7 mouse cellular contexts compared by ENCODE assay signal in genomic region chr14:103679395-103680217, GRCm38 (mm10). TPM values are rescaled to one million over a fixed set of nuclear protein-coding genes. Genes with fewer than 3 reads are reported as not detected.
A peak's percentile ranks its signal among the peaks of the same experiment; 100 is the strongest.
DNase-seq lines count a peak whose midpoint lies in the region; ATAC-seq lines count a peak whose summit lies in the region.

No protein-coding gene starts in this region.

- peak; percentile 69 for ATAC-seq in forebrain, embryonic 16.5 days
- ATAC-seq in neural tube, embryonic 12.5 days (ENCODE audit: low FRiP score, low read depth) = peak; percentile 62

- H3K4me1 ChIP-seq in embryonic facial prominence, embryonic 10.5 days = peaks cover 15% of the 10 kb centered on the region
- peaks cover 46% of the 10 kb centered on the region for H3K4me1 ChIP-seq in forebrain, embryonic 16.5 days (replicated peaks; ENCODE audit: control insufficient read depth, insufficient read depth, low read length)
- peaks cover 35% of the 10 kb centered on the region for H3K4me1 ChIP-seq in neural tube, embryonic 12.5 days

- no peaks in the 10 kb centered on the region for H3K9me3 ChIP-seq in embryonic facial prominence, embryonic 10.5 days
- no peaks in the 10 kb centered on the region for H3K9me3 ChIP-seq in forebrain, embryonic 16.5 days (ENCODE audit: control insufficient read depth, low read length)
- H3K9me3 ChIP-seq in neural tube, embryonic 12.5 days = no peaks in the 10 kb centered on the region

- 43% methylated on average over 18 of the region's 18 CpGs for WGBS in embryonic facial prominence, embryonic 10.5 days
- 21% methylated on average over 18 of the region's 18 CpGs for WGBS in forebrain, embryonic 16.5 days
- WGBS in neural tube, embryonic 12.5 days = 31% methylated on average over 18 of the region's 18 CpGs

- no peaks in the 10 kb centered on the region for H3K36me3 ChIP-seq in embryonic facial prominence, embryonic 10.5 days (replicated peaks)
- H3K36me3 ChIP-seq in forebrain, embryonic 16.5 days (ENCODE audit: control insufficient read depth, insufficient read depth) = peaks cover 2% of the 10 kb centered on the region; the same call in 1 of the 2 replicates
- no peaks in the 10 kb centered on the region for H3K36me3 ChIP-seq in neural tube, embryonic 12.5 days

- peak overlapping the region; percentile 30; the same call in 1 of the 2 replicates for H3K27ac ChIP-seq in embryonic facial prominence, embryonic 10.5 days (replicated peaks)
- peak overlapping the region; percentile 42 for H3K27ac ChIP-seq in forebrain, embryonic 16.5 days (ENCODE audit: low read length)
- H3K27ac ChIP-seq in neural tube, embryonic 12.5 days = peak overlapping the region; percentile 42; the same call in 1 of the 2 replicates

- no peak overlapping the region for H3K4me3 ChIP-seq in embryonic facial prominence, embryonic 10.5 days
- 0 out of 2 replicates have a peak overlapping the region, but pooled peaks have one; percentile 2 for H3K4me3 ChIP-seq in forebrain, embryonic 16.5 days (replicated peaks; ENCODE audit: low read length)
- H3K4me3 ChIP-seq in neural tube, embryonic 12.5 days = no peak overlapping the region

- H3K4me2 ChIP-seq in forebrain, embryonic 16.5 days (ENCODE audit: low read length) = peak overlapping the region; percentile 39
- H3K4me2 ChIP-seq in neural tube, embryonic 12.5 days (replicated peaks) = peak overlapping the region; percentile 36

- no peaks in the 10 kb centered on the region for H3K27me3 ChIP-seq in embryonic facial prominence, embryonic 10.5 days (replicated peaks; ENCODE audit: low read depth, poor library complexity, severe bottlenecking)
- H3K27me3 ChIP-seq in forebrain, embryonic 16.5 days (replicated peaks; ENCODE audit: control insufficient read depth, insufficient read depth, low read length) = no peaks in the 10 kb centered on the region
- H3K27me3 ChIP-seq in neural tube, embryonic 12.5 days (replicated peaks) = no peaks in the 10 kb centered on the region

- H3K9ac ChIP-seq in forebrain, embryonic 16.5 days (replicated peaks; ENCODE audit: low read depth, low read length) = peak overlapping the region; percentile 46
- 0 out of 2 replicates have a peak overlapping the region, but pooled peaks have one; percentile 17 for H3K9ac ChIP-seq in neural tube, embryonic 12.5 days

- DNase-seq in layer of hippocampus, adult 9-11 months = peak; percentile 47
- DNase-seq in layer of hippocampus, adult 11-12 months (ENCODE audit: low spot score) = no peak
- DNase-seq in embryonic facial prominence, embryonic 10.5 days (ENCODE audit: low spot score) = no peak
- no peak for DNase-seq in ovary, postnatal 36 days (ENCODE audit: low spot score)
- no peak for DNase-seq in kidney, adult 8-10 months

RNA-seq across cellular contexts. Expression of gene Slain1, which starts 29.6 kb away (rescaled TPM):
- 3.9 and 4.1 TPM in 2 replicates for polyA plus RNA-seq in embryonic facial prominence, embryonic 10.5 days (2016; fragmentation: Nextera tagmentation; extraction: Ambion mirVana)
- polyA plus RNA-seq in forebrain, embryonic 16.5 days (2015; fragmentation: Nextera tagmentation; extraction: Ambion mirVana) = 20.6 and 29.6 TPM in 2 replicates
- polyA plus RNA-seq in neural tube, embryonic 12.5 days (2016; fragmentation: Nextera tagmentation; extraction: Ambion mirVana) = 20.1 and 22.5 TPM in 2 replicates
